Mouse (Mus musculus) c-Kit-positive CD71-positive TER-119-positive erythroid progenitor cells, embryonic 14.5 days (primary cell): ENCODE measurements around the gene Trip12.

Experiments used
- DNase-seq: peaks from one replicate; pipeline ENCODE4 v3.0.0-alpha.2; 2013; ENCODE audit warnings: low spot score

Gene Trip12

GRCm38 (mm10) chr1:84860360-84861254, 20.3 kb upstream of the Trip12 start:
- DNase-seq, result no peak

GRCm38 (mm10) chr1:84859597-84859996, 19.3 kb upstream of the Trip12 start:
- no peak for DNase-seq

DNA sequence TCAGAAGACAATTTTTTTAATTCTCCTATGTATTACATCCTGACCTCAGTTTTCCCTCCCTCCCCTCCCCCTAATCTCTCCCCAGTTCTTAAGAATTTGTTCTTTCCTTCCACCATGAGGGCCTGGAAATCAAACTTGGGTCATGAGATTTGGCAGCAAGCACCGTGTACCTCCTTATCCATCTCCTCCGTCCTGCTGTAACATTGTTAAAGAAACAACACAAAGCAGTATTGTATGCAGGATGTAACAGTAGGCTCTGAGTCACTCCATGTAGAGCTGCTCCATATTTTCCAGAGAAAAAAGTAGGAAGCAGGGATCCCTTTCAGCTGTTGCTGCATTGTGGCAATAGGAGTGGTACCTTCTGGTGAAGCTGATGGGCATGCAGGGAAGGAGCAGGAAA, 15.4 kb upstream of the Trip12 start:
- DNase-seq, result no peak

DNA sequence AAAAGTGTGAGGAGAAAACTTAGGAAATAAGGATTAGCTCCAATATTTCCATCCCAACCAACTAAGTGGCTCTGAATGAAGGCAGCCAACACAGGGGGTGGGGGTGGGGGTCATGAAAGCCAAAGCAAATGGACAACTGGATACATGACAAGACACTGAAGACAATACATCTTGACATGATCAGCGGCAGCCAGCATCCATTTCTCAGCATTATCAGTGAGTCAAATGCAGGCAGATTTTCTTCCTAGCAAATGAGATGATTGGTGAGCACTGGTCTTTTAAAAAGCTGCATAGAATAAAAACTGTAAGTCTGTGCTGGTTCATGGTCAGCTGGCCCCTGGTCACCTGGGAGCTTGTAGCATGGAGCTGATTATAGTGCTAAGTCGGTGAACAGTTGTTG, 14.7 kb upstream of the Trip12 start:
- DNase-seq, result no peak

- no peak for DNase-seq
Measured at GRCm38 (mm10) chr1:84853721-84854120, 13.4 kb upstream of the Trip12 start.

GRCm38 (mm10) chr1:84851512-84852235, 11.4 kb upstream of the Trip12 start:
- DNase-seq, result no peak

- DNase-seq, result no peak
Measured at GRCm38 (mm10) chr1:84850471-84850870, 10.2 kb upstream of the Trip12 start.

- DNase-seq, result no peak
Measured at GRCm38 (mm10) chr1:84849804-84850203, 9.5 kb upstream of the Trip12 start.

GRCm38 (mm10) chr1:84848801-84849455, 8.6 kb upstream of the Trip12 start:
- no peak for DNase-seq

DNA sequence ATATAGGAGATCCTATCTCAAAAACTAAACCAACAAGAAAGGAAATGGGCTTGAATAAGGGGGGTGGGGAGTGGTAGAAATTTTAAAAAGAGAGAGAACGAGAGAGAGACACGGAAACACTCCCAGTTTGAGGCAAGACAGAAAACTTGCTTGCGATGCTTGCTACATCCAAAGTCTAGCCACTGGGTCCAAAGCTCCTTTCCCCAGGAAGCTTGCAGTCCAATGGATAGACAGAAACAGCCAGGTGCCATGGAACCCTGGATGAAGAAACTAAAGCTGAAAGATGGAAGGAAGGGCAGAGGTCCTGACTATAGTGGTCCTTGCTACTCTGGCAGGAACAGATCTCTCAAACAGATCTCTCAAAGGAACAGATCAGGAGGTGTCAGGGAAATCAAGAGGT, 8.0 kb upstream of the Trip12 start:
- DNase-seq, result no peak

GRCm38 (mm10) chr1:84847698-84848097, 7.4 kb upstream of the Trip12 start:
- DNase-seq, result no peak

DNA sequence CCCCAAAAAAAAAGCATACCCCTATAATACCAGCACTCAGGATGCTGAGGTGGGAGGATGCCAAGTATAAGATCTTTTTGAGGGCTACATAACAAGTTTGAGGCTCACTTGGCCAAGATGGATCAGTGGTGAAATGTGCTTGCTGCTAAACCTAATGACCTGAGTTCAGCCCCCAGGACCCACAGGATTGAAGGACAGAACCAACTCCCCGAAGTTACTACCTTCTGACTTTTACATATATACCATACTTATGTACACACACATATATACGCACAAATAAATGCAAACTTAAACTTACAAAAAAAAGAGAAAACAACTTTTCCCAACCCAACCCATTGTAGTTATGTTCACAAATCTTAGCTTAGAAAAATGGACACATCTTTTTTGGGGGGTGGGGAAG, 3.0 kb upstream of the Trip12 start:
- DNase-seq, result no peak

DNA sequence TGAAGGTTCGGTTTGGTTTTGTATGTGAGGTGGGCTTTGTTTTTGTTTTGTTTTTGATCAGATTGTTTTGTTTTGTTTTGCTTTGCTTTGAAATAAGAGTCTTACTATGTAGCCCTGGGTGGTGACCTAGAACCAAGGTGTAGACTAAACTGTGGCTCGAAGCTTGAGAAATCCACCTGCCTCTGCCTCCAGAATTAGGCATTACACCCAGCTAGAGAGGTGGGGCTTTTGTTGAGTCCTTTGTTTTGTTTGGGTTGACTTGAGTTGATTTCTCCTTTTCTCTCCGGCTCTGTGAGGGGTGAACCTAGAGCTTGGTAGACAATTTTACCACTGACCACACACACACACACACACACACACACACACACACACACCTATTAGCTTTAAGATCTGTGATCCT, 745 bp upstream of the Trip12 start:
- DNase-seq, result no peak

- peak; percentile 87 for DNase-seq
Measured at GRCm38 (mm10) chr1:84839309-84840017, 853 bp downstream of the Trip12 start, which contains the start of gene Fbxo36. TSS of gene Fbxo36 (plus strand) at chr1:84839841.

DNA sequence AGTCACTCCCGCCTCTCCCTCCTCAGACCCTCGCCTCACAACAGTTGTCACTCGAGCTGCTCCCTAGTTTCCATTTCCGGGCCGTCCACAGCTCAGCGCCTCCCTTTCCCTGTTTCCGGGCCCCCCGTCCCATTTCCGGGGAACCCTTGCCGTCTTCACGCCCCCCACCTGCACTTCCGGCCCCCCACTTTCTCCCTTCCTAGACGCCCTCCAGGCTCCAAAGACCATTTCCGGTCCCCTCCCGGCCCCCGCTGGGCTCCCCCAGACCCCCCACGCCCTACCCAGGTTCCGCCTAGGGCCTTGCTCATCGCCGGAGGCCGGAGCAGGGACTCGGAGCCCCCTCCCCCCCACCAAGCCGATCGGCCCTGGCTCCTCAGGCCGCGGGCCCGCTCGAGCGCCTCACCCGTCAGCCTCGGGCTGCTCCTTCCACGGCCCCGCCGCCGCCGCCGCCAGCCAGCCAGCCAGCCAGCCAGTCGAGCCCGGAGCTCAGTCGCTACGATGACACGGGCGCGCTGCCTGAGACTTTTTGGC, 1.6 kb downstream of the Trip12 start:
- peak; percentile 45 for DNase-seq

DNA sequence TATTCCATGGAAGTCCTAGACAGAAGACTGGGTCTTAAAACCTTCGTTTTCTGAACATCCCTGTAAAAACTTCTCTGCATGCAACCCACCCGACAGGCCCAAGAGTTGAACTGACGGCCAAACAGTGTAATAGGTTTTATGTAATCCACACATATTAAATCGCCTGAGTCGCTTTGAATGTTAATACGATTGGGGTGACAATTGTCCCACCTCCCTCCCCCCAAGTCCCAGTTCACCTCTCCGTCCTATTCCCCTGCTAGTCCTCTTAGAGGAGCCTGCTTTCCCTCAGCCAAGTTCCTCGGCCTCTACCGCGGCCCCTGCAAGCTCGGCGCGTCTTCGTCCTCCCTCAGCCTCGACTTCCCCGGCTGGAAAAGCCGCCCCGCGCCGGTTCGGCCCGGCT, 2.2 kb downstream of the Trip12 start:
- DNase-seq, result no peak

DNA sequence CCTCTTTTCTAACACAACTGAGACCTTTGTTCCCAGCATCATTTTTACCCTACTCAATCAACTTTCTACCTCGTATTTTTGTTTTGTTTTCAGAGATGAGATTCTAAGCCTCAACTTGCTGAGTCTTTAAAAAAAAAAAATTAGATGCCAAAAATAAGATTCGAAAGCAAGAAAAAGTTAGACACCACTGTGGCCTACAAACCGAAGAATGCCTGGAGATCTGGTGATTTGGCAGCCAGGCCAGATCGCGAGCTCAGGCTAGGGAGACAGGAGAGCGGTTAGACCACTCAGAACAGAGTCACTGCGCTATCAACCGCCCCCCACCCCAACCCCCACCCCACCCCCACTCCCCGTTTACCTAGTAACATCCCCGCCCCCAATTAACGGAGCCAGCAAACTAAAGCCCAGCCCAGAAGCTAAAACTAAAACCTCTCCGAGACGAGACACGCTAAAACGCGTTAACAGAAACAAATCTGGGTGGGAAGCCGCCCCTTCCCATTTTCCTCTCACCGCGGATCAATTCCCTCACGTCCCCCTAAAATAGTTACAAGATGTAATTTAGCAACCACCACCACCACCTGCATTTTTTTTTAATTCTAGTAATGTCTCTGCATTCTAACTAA, 2.7 kb downstream of the Trip12 start:
- no peak for DNase-seq

- no peak for DNase-seq
Measured at GRCm38 (mm10) chr1:84825091-84825490, 15.2 kb downstream of the Trip12 start.

DNA sequence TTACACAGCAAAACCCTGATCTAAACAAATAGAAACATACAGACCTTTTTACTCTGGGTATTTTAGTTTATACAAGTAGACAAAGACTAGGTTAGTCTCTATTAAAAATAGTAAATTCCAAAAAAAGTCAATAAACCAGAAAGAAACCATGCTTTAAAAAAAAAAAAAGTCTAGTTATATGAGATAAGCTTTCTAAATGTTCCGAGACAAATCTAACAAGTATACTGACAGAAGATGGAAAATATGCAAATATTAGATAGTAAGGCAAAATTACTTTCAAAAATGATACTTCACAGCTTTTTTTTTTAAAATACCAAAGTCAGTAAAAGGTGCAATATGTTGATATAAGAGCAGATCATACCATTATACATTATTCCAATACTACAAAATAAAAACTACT, 22.7 kb downstream of the Trip12 start:
- no peak for DNase-seq

DNA sequence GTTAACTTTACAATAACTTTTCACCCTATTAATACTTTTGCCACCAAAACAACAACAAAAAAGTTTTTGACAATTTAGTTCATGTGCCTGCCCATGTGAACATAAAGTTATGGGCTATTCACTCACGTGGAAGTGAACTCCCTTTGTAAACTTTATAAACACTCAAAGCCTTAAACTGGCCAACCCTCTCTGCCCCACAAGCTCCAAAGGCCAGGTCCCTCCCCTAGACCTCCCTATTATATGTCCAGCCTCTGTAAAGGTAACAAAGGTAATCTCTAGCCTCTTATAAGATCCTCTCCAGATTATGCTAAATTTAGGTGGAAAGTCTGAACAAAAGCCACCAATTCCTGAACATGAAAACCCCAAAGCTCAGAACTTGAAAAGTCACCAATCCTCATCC, 36.5 kb downstream of the Trip12 start:
- no peak for DNase-seq

GRCm38 (mm10) chr1:84799166-84799565, 41.1 kb downstream of the Trip12 start:
- DNase-seq, result no peak
